Mouse (Mus musculus) cerebellum, postnatal 25 days (tissue): ENCODE data around the gene Zfand4.
"Not testable (repeated sequence)": the region's sequence is repeated elsewhere in the genome, so short reads cannot be mapped to it uniquely, and the experiment has no call there.

ENCODE experiments used
- DNase-seq, 2 experiments: peaks; one replicate each; pipeline ENCODE4 v3.0.0; 2021; ENCODE audit warnings: mixed read lengths in 2 of 2

The Zfand4 gene

GRCm38 (mm10) chr6:116326641-116327040, 62.6 kb downstream of the Zfand4 start:
- no peak for DNase-seq

- DNase-seq: peak; percentile 24 to 56
Measured at GRCm38 (mm10) chr6:116331396-116331795, 67.4 kb downstream of the Zfand4 start.

- no peak for DNase-seq
Measured at GRCm38 (mm10) chr6:116337466-116337834, 73.4 kb downstream of the Zfand4 start.

- DNase-seq: peak; percentile 92 to 96
Measured at GRCm38 (mm10) chr6:116337835-116338501, 73.9 kb downstream of the Zfand4 start, which contains the start of gene March8. TSS of gene March8 (plus strand) at chr6:116338024.

- no peak for DNase-seq
Measured at GRCm38 (mm10) chr6:116338520-116338919, 74.5 kb downstream of the Zfand4 start.

- DNase-seq: peak in 1 of 2 experiments; percentile 14
Measured at GRCm38 (mm10) chr6:116339088-116339487, 75.1 kb downstream of the Zfand4 start.

- DNase-seq: no peak
Measured at GRCm38 (mm10) chr6:116340521-116340920, 76.5 kb downstream of the Zfand4 start.

- no peak for DNase-seq
Measured at GRCm38 (mm10) chr6:116347953-116348352, 83.9 kb downstream of the Zfand4 start.

- no peak for DNase-seq
Measured at GRCm38 (mm10) chr6:116349997-116350396, 86.0 kb downstream of the Zfand4 start.

GRCm38 (mm10) chr6:116350643-116351042, 86.6 kb downstream of the Zfand4 start:
- DNase-seq: no peak

- no peak for DNase-seq
Measured at GRCm38 (mm10) chr6:116351534-116351933, 87.5 kb downstream of the Zfand4 start.

GRCm38 (mm10) chr6:116353428-116353827, 89.4 kb downstream of the Zfand4 start:
- DNase-seq: no peak

- not testable (repeated sequence) for DNase-seq
Measured at GRCm38 (mm10) chr6:116356311-116356947, 92.4 kb downstream of the Zfand4 start.

GRCm38 (mm10) chr6:116356948-116357325, 92.9 kb downstream of the Zfand4 start:
- DNase-seq: peak in 1 of 2 experiments; percentile 36

GRCm38 (mm10) chr6:116358056-116358455, 94.0 kb downstream of the Zfand4 start:
- no peak for DNase-seq

GRCm38 (mm10) chr6:116359256-116359655, 95.2 kb downstream of the Zfand4 start:
- no peak for DNase-seq

- no peak for DNase-seq
Measured at GRCm38 (mm10) chr6:116361463-116361862, 97.4 kb downstream of the Zfand4 start.

GRCm38 (mm10) chr6:116361993-116362392, 98.0 kb downstream of the Zfand4 start:
- no peak for DNase-seq

GRCm38 (mm10) chr6:116367971-116368370, 103.9 kb downstream of the Zfand4 start:
- DNase-seq: no peak

- no peak for DNase-seq
Measured at GRCm38 (mm10) chr6:116369811-116370210, 105.8 kb downstream of the Zfand4 start.

GRCm38 (mm10) chr6:116370216-116370976, 106.4 kb downstream of the Zfand4 start:
- peak in 1 of 2 experiments; percentile 13 for DNase-seq

- DNase-seq: no peak
Measured at GRCm38 (mm10) chr6:116371500-116371899, 107.5 kb downstream of the Zfand4 start.

- no peak for DNase-seq
Measured at GRCm38 (mm10) chr6:116374136-116374535, 110.1 kb downstream of the Zfand4 start.

- no peak for DNase-seq
Measured at GRCm38 (mm10) chr6:116374618-116375017, 110.6 kb downstream of the Zfand4 start.
